Mouse (Mus musculus) MEL (cell line): ENCODE results near the gene Aim2.

Experiments used
- BHLHE40 ChIP-seq: IDR thresholded peaks from 2 replicates; pipeline ENCODE4 v1.6.1; 2012; ENCODE audit warnings: low read depth, mild to moderate bottlenecking, inconsistent platforms, low read length, improper control_type of control experiment, borderline replicate concordance
- CHD1 ChIP-seq: IDR thresholded peaks from 2 replicates; pipeline ENCODE4 v1.6.1; 2012; ENCODE audit warnings: low read depth, mild to moderate bottlenecking, inconsistent platforms, low read length, improper control_type of control experiment
- CHD2 ChIP-seq: IDR thresholded peaks from 2 replicates; pipeline ENCODE4 v1.6.1; 2011; ENCODE audit warnings: low read length, improper control_type of control experiment
- CTCF ChIP-seq, 3 experiments: IDR thresholded peaks in 2 of 3; conservative IDR thresholded peaks in 1 of 3; 2 replicates each; pipeline ENCODE4 v1.5.1; 2011 to 2012; ENCODE audit warnings: low read length in 3 of 3, low read depth in 2 of 3, mild to moderate bottlenecking in 2 of 3, improper control_type of control experiment in 1 of 3, inconsistent platforms in 1 of 3, mixed read lengths in 1 of 3, moderate library complexity in 1 of 3; ENCODE audit not compliant: control insufficient read depth in 1 of 3, insufficient read depth in 1 of 3, poor library complexity in 1 of 3, severe bottlenecking in 1 of 3
- GABPA ChIP-seq: IDR thresholded peaks from 2 replicates; pipeline ENCODE4 v1.6.1; 2012; ENCODE audit warnings: low read depth, mild to moderate bottlenecking, inconsistent platforms, low read length, improper control_type of control experiment, moderate library complexity
- GATA1 ChIP-seq: IDR thresholded peaks from 2 replicates; pipeline ENCODE4 v1.6.1; 2011; ENCODE audit warnings: low read depth, low read length, improper control_type of control experiment
- HCFC1 ChIP-seq: IDR thresholded peaks from 2 replicates; pipeline ENCODE4 v1.6.1; 2012; ENCODE audit warnings: low read depth, mild to moderate bottlenecking, inconsistent platforms, low read length, improper control_type of control experiment, moderate library complexity
- SIN3A ChIP-seq: IDR thresholded peaks from 2 replicates; pipeline ENCODE4 v1.6.1; 2012; ENCODE audit warnings: low read length, improper control_type of control experiment, inconsistent platforms
- TCF12 ChIP-seq: IDR thresholded peaks from 2 replicates; pipeline ENCODE4 v1.6.1; 2014; ENCODE audit warnings: low read depth, mild to moderate bottlenecking, inconsistent platforms, low read length, improper control_type of control experiment, moderate library complexity
- USF1 ChIP-seq: IDR thresholded peaks from 2 replicates; pipeline ENCODE4 v1.6.1; 2014; ENCODE audit warnings: low read depth, mild to moderate bottlenecking, inconsistent platforms, low read length, improper control_type of control experiment, moderate library complexity

DNA sequence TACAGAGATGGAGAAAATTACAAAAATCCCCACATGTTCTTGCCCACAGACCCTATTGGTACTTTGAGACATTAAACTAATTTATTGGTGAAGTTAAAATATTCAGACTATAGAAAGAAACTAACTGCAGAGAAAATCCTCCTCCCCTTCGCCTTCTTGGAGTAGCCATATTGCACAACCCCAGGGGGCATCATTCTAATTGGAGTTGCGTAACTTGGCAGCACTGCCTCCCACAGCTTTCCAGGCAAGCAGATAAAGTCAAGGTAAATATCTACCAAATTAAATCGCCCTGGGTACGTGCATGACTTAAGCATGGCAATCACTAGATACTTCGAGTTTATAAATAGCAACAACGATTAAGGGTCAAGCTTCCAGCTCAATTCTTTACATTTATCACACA is 20.9 kb downstream of the Aim2 start:
- TF ChIP-seq GABPA, result no peak
- TF ChIP-seq GATA1, result no peak
- TF ChIP-seq CHD1, result no peak
- TF ChIP-seq CTCF (IDR thresholded peaks at IDR 0.05 in 2 of 3, conservative IDR thresholded peaks at IDR 0.05 in 1 of 3; ENCODE audit: control insufficient read depth in 1 of 3, insufficient read depth in 1 of 3, low read depth in 2 of 3, low read length in 3 of 3, poor library complexity in 1 of 3, severe bottlenecking in 1 of 3), result no peak
- no peak for TF ChIP-seq SIN3A
- TF ChIP-seq TCF12, result no peak
- no peak for TF ChIP-seq BHLHE40
- no peak for TF ChIP-seq USF1
- no peak for TF ChIP-seq HCFC1
- no peak for TF ChIP-seq CHD2
